Mouse (Mus musculus) liver, embryonic 14.5 days (tissue): Measurements from ENCODE around the gene Mbd6. TPM values are rescaled to one million over a fixed set of nuclear protein-coding genes. Genes with fewer than 3 reads are reported as not detected.

Experiments
- ATAC-seq: fragments of 200-750 bp; cut with Nextera tagmentation; 2 replicates; pipeline ENCODE4 v1.8.0; 2017; ENCODE audit warnings: moderate number of reproducible peaks, mild to moderate bottlenecking, moderate library complexity; ENCODE audit not compliant: insufficient read depth
- DNase-seq, 3 experiments: peaks; one replicate each; pipeline ENCODE4 v3.0.0-alpha.2; 2012 to 2013; ENCODE audit warnings: low read depth in 3 of 3, low spot score in 3 of 3
- H3K27ac ChIP-seq: fragments of 300-500 bp; sonication (generic); 2 replicates; pipeline ENCODE4 v1.5.1; 2014; ENCODE audit warnings: moderate library complexity, mild to moderate bottlenecking, control low read depth, inconsistent platforms
- H3K27me3 ChIP-seq: fragments of 300-500 bp; sonication (generic); 2 replicates; pipeline ENCODE4 v1.6.1; 2014; ENCODE audit warnings: mild to moderate bottlenecking, low read length, moderate library complexity; ENCODE audit not compliant: control insufficient read depth, insufficient read depth
- H3K36me3 ChIP-seq: fragments of 300-500 bp; sonication (generic); replicated peaks from 2 replicates; pipeline ENCODE4 v1.6.1; 2014; ENCODE audit warnings: low read depth; ENCODE audit not compliant: control insufficient read depth, insufficient read depth
- H3K4me1 ChIP-seq, 2 experiments: fragments of 200-500 bp in 1 of 2; fragments of 300-500 bp in 1 of 2; sonication (generic) in 1 of 2; replicated peaks; 2 replicates each; pipeline ENCODE4 v1.6.1; 2012 to 2014; ENCODE audit warnings: antibody characterized with exemption in 1 of 2, inconsistent platforms in 1 of 2, low read length in 1 of 2; ENCODE audit not compliant: control insufficient read depth in 2 of 2, insufficient read depth in 2 of 2
- H3K4me2 ChIP-seq: fragments of 300-500 bp; sonication (generic); 2 replicates; pipeline ENCODE4 v1.6.1; 2014; ENCODE audit warnings: low read depth, mild to moderate bottlenecking, control low read depth, moderate library complexity
- H3K4me3 ChIP-seq, 2 experiments: fragments of 200-500 bp in 1 of 2; fragments of 300-500 bp in 1 of 2; sonication (generic) in 1 of 2; 2 replicates each; pipeline ENCODE4 v1.5.1; 2012 to 2014; ENCODE audit warnings: low read depth in 2 of 2, low read length in 2 of 2, mild to moderate bottlenecking in 2 of 2, control low read depth in 1 of 2, inconsistent platforms in 1 of 2, moderate library complexity in 1 of 2; ENCODE audit not compliant: insufficient read depth in 1 of 2
- H3K9ac ChIP-seq: fragments of 300-500 bp; sonication (generic); replicated peaks from 2 replicates; pipeline ENCODE4 v1.6.1; 2014; ENCODE audit warnings: mild to moderate bottlenecking, control low read depth, moderate library complexity
- H3K9me3 ChIP-seq: fragments of 300-500 bp; sonication (generic); 2 replicates; pipeline ENCODE4 v1.6.1; 2016; ENCODE audit warnings: low read length, mixed read lengths; ENCODE audit not compliant: control insufficient read depth
- CTCF ChIP-seq: IDR thresholded peaks from 2 replicates; pipeline ENCODE4 v1.5.1; 2016; ENCODE audit warnings: antibody characterized with exemption, low read depth, control low read depth
- EP300 ChIP-seq: IDR thresholded peaks from 2 replicates; pipeline ENCODE4 v1.6.1; 2016; ENCODE audit warnings: antibody characterized with exemption, low read depth
- WGBS: fragments of 180-500 bp; shearing (Covaris S2); extraction: QIAGEN DNeasy Blood & Tissue Kit; methylation state at CpG from one replicate; pipeline ENCODE4 v1.1.7; 2014; ENCODE audit not compliant: insufficient replicate concordance; 5-methylcytosine and 5-hydroxymethylcytosine counted together
- polyA plus RNA-seq, 2 experiments: library from polyadenylated mRNA; depleted of rRNA in 1 of 2; stranded (reverse) in 1 of 2; unstranded in 1 of 2; fragments of >200 nt; fragmentation: Nextera tagmentation in 1 of 2; extraction: Ambion mirVana in 1 of 2; gene quantifications; 2 replicates each; pipeline versions ENCODE4 v1.2.1 to v1.2.3; 2012 to 2014

The Mbd6 gene
- polyA plus RNA-seq, 2 experiments: 5.6 to 11.0 TPM

- Histone ChIP-seq H3K36me3 (no peaks in the 10 kb centered on the region), H3K4me3 (no peak overlapping the region; a peak in 1 of 4 replicates), H3K9ac (no peak overlapping the region), H3K9me3 (no peaks in the 10 kb centered on the region), H3K4me2 (peak overlapping the region; percentile 28), H3K4me1 (no peaks in the 10 kb centered on the region), H3K27ac (no peak overlapping the region), H3K27me3 (no peaks in the 10 kb centered on the region; the same call in 1 of the 2 replicates)
- WGBS: 34% methylated on average over 31 of the region's 31 CpGs
- ATAC-seq (peak; percentile 9; the same call in 1 of the 2 replicates), DNase-seq (no peak)
- TF ChIP-seq CTCF: peak; percentile 56
- no peak for TF ChIP-seq EP300
These were observed 43.5 kb upstream of the Mbd6 start for GRCm38 (mm10) chr10:127332211-127332874.

GRCm38 (mm10) chr10:127330212-127330611 lies 41.4 kb upstream of the Mbd6 start:
- no peaks in the 10 kb centered on the region for H3K9me3 ChIP-seq
- H3K27me3 ChIP-seq: peaks cover 11% of the 10 kb centered on the region; the same call in 1 of the 2 replicates
- H3K27ac ChIP-seq: no peak overlapping the region
- no peak for DNase-seq
- H3K4me2 ChIP-seq: no peak overlapping the region
- TF ChIP-seq CTCF (no peak), EP300 (no peak)
- ATAC-seq: no peak
- H3K9ac ChIP-seq: no peak overlapping the region
- 64% methylated on average over 7 of the region's 7 CpGs for WGBS
- peaks cover 8 to 9% of the 10 kb centered on the region in 2 experiments for H3K4me1 ChIP-seq
- H3K36me3 ChIP-seq: no peaks in the 10 kb centered on the region
- no peak overlapping the region for H3K4me3 ChIP-seq

- WGBS: 73% methylated on average over 18 of the region's 18 CpGs
- H3K4me2 ChIP-seq: no peak overlapping the region
- TF ChIP-seq EP300: no peak
- TF ChIP-seq CTCF: no peak
These were observed 38.8 kb upstream of the Mbd6 start for GRCm38 (mm10) chr10:127327461-127328145.

DNA sequence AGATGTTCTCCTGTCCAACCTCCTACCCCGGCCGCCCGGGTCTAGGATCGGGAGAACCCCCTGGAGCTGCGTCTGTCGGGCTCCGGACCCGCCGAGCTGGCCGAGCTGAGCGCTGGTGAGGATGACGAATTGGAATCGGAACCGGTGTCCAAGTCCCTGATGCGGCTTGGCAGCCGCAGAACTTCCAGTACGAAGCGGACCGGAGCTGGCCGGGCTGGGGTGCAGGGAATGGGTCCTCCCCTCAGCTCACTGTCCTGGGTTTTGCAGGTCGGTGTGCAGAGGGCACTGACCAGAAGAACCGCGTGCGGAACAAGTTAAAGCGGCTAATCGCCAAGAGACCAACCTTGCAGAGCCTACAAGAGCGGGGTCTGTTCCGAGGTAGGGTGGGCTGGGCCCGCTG lies 38.0 kb upstream of the Mbd6 start:
- H3K27me3 ChIP-seq: peaks cover 11% of the 10 kb centered on the region; the same call in 1 of the 2 replicates
- no peak for ATAC-seq
- peaks cover 11 to 14% of the 10 kb centered on the region in 2 experiments for H3K4me1 ChIP-seq
- TF ChIP-seq CTCF (no peak), EP300 (no peak)
- peak overlapping the region; percentile 65 for H3K9ac ChIP-seq
- 21% methylated on average over 29 of the region's 29 CpGs for WGBS
- no peaks in the 10 kb centered on the region for H3K36me3 ChIP-seq
- H3K4me2 ChIP-seq: peak overlapping the region; percentile 89
- DNase-seq: no peak
- no peaks in the 10 kb centered on the region for H3K9me3 ChIP-seq
- no peak overlapping the region for H3K27ac ChIP-seq
- peak overlapping the region; percentile 56 to 65 for H3K4me3 ChIP-seq

More at GRCm38 (mm10) chr10:127327461-127328145, 38.8 kb upstream of the Mbd6 start:
- no peak for DNase-seq
- Histone ChIP-seq H3K4me3 (no peak overlapping the region), H3K9ac (no peak overlapping the region), H3K4me1 (peaks cover 11 to 14% of the 10 kb centered on the region in 2 experiments), H3K27ac (no peak overlapping the region), H3K27me3 (peaks cover 11% of the 10 kb centered on the region; the same call in 1 of the 2 replicates), H3K36me3 (no peaks in the 10 kb centered on the region), H3K9me3 (no peaks in the 10 kb centered on the region)
- no peak for ATAC-seq
